Mouse (Mus musculus): ENCODE results near the gene Ahctf1.

- TF ChIP-seq CTCF (IDR thresholded peaks at IDR 0.05; ENCODE audit: low read depth), result no peak
- no peak for TF ChIP-seq EP300 (IDR thresholded peaks at IDR 0.05; ENCODE audit: low read depth)
Measured at GRCm38 (mm10) chr1:179704150-179704549, 99.3 kb downstream of the Ahctf1 start.

Measured in liver, postnatal 0 days (tissue).